Mouse (Mus musculus) liver, postnatal 0 days (tissue): ENCODE data around the gene Sowahd. TPM values are rescaled to one million over a fixed set of nuclear protein-coding genes. Genes with fewer than 3 reads are reported as not detected.

ENCODE experiments used
- ATAC-seq: fragments of 200-750 bp; cut with Nextera tagmentation; 2 replicates; pipeline ENCODE4 v1.8.0; 2017; ENCODE audit warnings: mild to moderate bottlenecking, moderate library complexity
- DNase-seq: peaks from one replicate; pipeline ENCODE4 v3.0.0-alpha.2; 2016
- H3K27ac ChIP-seq: fragments of 300-500 bp; sonication (generic); 2 replicates; pipeline ENCODE4 v1.5.1; 2014; ENCODE audit warnings: antibody characterized with exemption, moderate library complexity, mild to moderate bottlenecking, low read depth
- H3K27me3 ChIP-seq: fragments of 300-500 bp; sonication (generic); 2 replicates; pipeline ENCODE4 v1.6.1; 2014; ENCODE audit warnings: low read length, control low read depth, mixed read lengths; ENCODE audit not compliant: insufficient read depth
- H3K36me3 ChIP-seq: fragments of 300-500 bp; sonication (generic); replicated peaks from 2 replicates; pipeline ENCODE4 v1.6.1; 2014; ENCODE audit warnings: mild to moderate bottlenecking, control low read depth, low read length, moderate library complexity, mixed read lengths; ENCODE audit not compliant: insufficient read depth
- H3K4me1 ChIP-seq: fragments of 300-500 bp; sonication (generic); 2 replicates; pipeline ENCODE4 v1.6.1; 2014; ENCODE audit warnings: antibody characterized with exemption, mild to moderate bottlenecking, control low read depth; ENCODE audit not compliant: insufficient read depth
- H3K4me2 ChIP-seq: fragments of 300-500 bp; sonication (generic); 2 replicates; pipeline ENCODE4 v1.6.1; 2014; ENCODE audit warnings: low read depth, mild to moderate bottlenecking, low read length, moderate library complexity, mixed read lengths
- H3K4me3 ChIP-seq: fragments of 300-500 bp; sonication (generic); 2 replicates; pipeline ENCODE4 v1.5.1; 2014; ENCODE audit warnings: low read depth, low read length
- H3K9ac ChIP-seq: fragments of 300-500 bp; sonication (generic); replicated peaks from 2 replicates; pipeline ENCODE4 v1.6.1; 2014; ENCODE audit warnings: mild to moderate bottlenecking, moderate library complexity
- H3K9me3 ChIP-seq: fragments of 300-500 bp; sonication (generic); 2 replicates; pipeline ENCODE4 v1.6.1; 2016; ENCODE audit warnings: mild to moderate bottlenecking, control low read depth, low read length, mixed read lengths
- CTCF ChIP-seq: sonication (generic); IDR thresholded peaks from 2 replicates; pipeline ENCODE4 v1.5.1; 2016; ENCODE audit warnings: antibody characterized with exemption, low read depth
- EP300 ChIP-seq: IDR thresholded peaks from 2 replicates; pipeline ENCODE4 v1.6.1; 2016; ENCODE audit warnings: antibody characterized with exemption, low read depth, mild to moderate bottlenecking
- WGBS: fragments of 180-500 bp; shearing (Covaris S2); extraction: QIAGEN DNeasy Blood & Tissue Kit; methylation state at CpG from one replicate; pipeline ENCODE4 v1.1.7; 2014; ENCODE audit not compliant: insufficient replicate concordance; 5-methylcytosine and 5-hydroxymethylcytosine counted together
- polyA plus RNA-seq: library from polyadenylated mRNA; unstranded; fragments of >200 nt; fragmentation: Nextera tagmentation; extraction: Ambion mirVana; gene quantifications from 2 replicates; pipeline ENCODE4 v1.2.1, GENCODE M21; 2015

Gene Sowahd
- polyA plus RNA-seq, 1 experiment from 2014 or later, result not detected

DNA sequence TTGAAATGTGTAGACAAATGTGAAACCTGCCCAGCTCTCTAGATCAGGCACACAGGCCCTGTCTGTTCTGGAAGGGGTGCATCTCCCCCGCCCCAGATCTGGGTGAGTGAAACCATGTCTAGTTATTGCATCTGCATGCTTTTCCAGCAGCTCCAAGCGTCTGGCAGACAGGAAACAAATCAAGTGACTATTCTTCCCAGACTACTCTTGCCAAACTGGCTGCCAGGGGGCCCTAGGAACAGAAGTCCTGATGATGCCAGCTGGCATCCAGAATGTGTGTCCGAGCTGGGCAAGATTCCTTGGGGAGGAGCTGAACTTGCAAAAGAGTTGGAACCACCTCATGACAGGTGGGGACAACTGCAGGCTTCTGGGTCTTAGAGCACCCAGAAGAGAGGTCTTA lies 20.3 kb upstream of the Sowahd start:
- Histone ChIP-seq H3K4me2 (no peak overlapping the region), H3K4me3 (no peak overlapping the region), H3K27ac (no peak overlapping the region), H3K36me3 (no peaks in the 10 kb centered on the region), H3K9ac (no peak overlapping the region), H3K4me1 (no peaks in the 10 kb centered on the region), H3K9me3 (no peaks in the 10 kb centered on the region), H3K27me3 (0 out of 2 replicates have a peak, but pooled peaks cover 4% of the 10 kb centered on the region)
- no peak for TF ChIP-seq EP300
- no peak for TF ChIP-seq CTCF
- DNase-seq (no peak), ATAC-seq (no peak)
- 52% methylated on average over 3 of the region's 3 CpGs for WGBS

DNA sequence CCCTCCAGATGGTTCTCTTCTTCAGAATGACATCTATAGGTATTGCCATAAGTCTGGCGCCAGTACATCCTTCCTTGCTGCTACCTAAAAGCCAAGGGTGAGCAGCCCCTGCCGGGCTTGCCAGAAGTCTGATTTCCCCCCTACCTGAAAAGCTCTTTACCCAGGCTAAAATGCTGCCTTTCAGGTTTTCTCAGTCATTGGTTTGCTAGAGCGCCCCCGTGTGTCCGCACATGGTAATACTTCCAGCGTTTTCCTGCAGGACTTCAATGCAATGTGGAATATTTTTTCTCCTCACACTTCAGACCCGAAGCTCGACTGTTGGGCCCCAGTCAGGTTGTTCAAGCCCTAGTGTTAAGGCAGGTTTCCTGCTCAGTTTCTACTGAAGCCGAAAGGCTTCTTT lies 5.9 kb upstream of the Sowahd start:
- DNase-seq, result peak; percentile 58

DNA sequence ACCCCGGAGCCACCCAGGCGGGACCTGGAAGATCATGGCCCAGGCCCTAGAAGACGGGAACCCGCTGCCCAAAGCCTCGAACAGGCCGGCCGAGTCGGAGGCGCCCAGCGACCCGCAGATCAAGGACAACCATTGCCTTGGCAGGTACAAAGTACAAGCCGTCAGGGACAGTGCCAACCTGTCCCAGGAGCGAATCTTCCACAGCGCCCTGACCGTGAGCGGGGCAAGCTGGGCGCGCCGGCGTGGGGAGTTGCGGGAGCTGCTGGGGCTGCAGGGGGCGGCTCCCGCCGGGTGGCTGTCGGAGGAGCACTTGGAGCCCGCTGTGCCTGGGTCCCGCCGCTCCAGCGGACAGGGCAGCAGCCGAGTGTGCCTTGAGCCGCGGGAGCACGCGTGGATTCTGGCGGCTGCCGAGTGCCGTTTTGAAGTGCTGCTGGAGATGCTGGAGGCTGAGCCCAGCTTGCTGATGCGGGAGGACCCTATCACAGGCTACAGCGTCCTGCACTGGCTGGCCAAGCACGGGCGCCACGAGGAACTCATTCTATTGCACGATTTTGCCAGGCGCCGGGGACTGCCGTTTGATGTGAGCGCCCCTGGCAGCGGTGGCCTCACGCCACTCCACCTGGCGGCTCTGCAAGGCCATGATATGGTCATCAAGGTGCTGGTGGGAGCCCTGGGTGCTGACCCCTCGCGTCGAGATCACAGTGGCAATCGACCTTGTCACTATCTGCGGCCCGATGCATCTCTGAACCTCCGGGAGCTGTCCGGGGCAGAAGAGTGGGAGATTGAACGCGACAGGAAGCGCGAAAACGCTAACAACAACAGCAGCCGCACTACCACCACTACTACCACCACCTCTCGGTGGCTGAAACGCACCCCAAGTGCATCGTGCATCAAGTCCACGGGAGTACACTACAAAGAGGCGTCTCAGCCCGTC lies 512 bp downstream of the Sowahd start:
- H3K27ac ChIP-seq, result no peak overlapping the region
- peak overlapping the region; percentile 60 for H3K4me2 ChIP-seq
- DNase-seq (peak; percentile 15), ATAC-seq (no peak)
- no peaks in the 10 kb centered on the region for H3K9me3 ChIP-seq
- WGBS, result 12% methylated on average over 52 of the region's 70 CpGs
- peak overlapping the region; percentile 30 for H3K4me3 ChIP-seq
- no peaks in the 10 kb centered on the region for H3K36me3 ChIP-seq
- TF ChIP-seq EP300 (no peak), CTCF (no peak)
- peaks cover 46% of the 10 kb centered on the region for H3K27me3 ChIP-seq
- no peak overlapping the region for H3K9ac ChIP-seq
- 0 out of 2 replicates have a peak, but pooled peaks cover 4% of the 10 kb centered on the region for H3K4me1 ChIP-seq

More for the DNA sequence above, 5.9 kb upstream of the Sowahd start:
- no peak overlapping the region for H3K27ac ChIP-seq
- 17% methylated on average over 9 of the region's 9 CpGs for WGBS
- TF ChIP-seq EP300 (no peak), CTCF (peak; percentile 67)
- H3K36me3 ChIP-seq, result no peaks in the 10 kb centered on the region
- H3K4me2 ChIP-seq, result no peak overlapping the region
- H3K9ac ChIP-seq, result no peak overlapping the region
- H3K4me1 ChIP-seq, result no peaks in the 10 kb centered on the region
- no peak overlapping the region for H3K4me3 ChIP-seq
- ATAC-seq, result no peak
- H3K9me3 ChIP-seq, result no peaks in the 10 kb centered on the region
- peaks cover 9% of the 10 kb centered on the region; the same call in 1 of the 2 replicates for H3K27me3 ChIP-seq

DNA sequence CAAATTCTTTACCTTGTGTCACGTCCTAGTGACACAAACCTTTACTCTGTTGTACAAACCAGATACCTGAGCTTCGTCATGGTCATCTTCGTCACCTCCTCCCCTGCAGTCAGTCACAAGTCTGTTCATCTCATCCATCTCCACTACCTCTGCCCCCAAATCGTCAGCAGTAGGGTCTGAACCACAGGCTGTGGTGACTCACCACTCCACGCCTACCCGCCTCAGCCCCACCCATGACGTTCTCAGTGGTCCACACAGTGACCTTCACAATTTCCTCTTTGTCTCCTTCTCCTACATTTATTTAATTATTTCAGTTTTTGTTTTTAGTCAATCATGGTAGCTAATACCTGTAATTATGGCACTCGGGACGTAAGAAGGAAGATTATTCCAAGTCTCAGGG lies 15.3 kb downstream of the Sowahd start:
- Histone ChIP-seq H3K9ac (no peak overlapping the region), H3K9me3 (no peaks in the 10 kb centered on the region), H3K4me1 (no peaks in the 10 kb centered on the region), H3K27ac (no peak overlapping the region), H3K36me3 (no peaks in the 10 kb centered on the region), H3K4me3 (no peak overlapping the region), H3K27me3 (no peaks in the 10 kb centered on the region), H3K4me2 (no peak overlapping the region)
- ATAC-seq, result no peak
- DNase-seq, result no peak
- 62% methylated on average over 9 of the region's 9 CpGs for WGBS
- no peak for TF ChIP-seq CTCF
- no peak for TF ChIP-seq EP300

DNA sequence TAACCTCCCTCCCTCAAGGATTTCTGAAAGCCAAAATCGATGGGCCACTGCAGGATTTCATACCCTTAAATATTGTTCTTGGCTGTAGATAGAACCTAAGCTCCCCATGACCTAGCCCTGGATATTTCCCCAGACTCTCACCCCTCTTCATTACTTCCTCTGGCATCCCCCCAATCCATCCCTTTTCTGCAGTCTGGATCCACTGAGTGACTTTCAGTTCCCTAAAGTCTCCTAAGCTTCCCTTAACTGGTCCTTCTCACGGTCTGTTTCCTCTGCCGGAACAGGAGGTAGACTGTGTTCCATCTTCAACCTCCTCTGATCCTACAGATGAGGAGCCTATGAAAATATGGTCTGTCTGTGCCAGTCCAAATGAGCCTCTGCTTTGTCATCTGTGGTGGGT lies 18.7 kb downstream of the Sowahd start:
- TF ChIP-seq CTCF, result no peak
- TF ChIP-seq EP300, result no peak
- Histone ChIP-seq H3K4me2 (no peak overlapping the region), H3K9me3 (no peaks in the 10 kb centered on the region), H3K4me1 (no peaks in the 10 kb centered on the region), H3K27ac (no peak overlapping the region), H3K36me3 (no peaks in the 10 kb centered on the region), H3K9ac (no peak overlapping the region), H3K4me3 (no peak overlapping the region), H3K27me3 (no peaks in the 10 kb centered on the region)
- DNase-seq (no peak), ATAC-seq (no peak)
- WGBS, result 63% methylated on average over 3 of the region's 3 CpGs

DNA sequence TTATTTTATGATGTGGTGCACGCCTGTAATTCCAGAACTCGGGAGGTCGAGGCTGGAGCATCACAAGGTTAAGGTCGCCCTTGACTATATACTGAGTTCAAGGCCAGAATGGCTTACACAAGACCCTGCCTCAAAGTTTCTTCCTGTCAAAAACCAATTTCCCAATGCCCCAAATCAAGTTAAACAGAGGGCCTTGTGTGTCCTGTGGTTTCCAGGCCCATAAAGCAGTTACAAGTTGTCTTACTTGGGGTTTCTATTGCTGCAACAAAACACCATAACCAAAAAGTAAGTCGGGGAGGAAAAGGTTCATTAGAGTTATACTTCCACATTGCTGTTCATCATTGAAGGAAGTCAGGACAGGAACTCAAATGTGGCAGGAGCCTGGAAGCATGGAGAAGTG lies 20.1 kb downstream of the Sowahd start:
- Histone ChIP-seq H3K4me2 (no peak overlapping the region), H3K27ac (no peak overlapping the region), H3K4me3 (no peak overlapping the region), H3K27me3 (no peaks in the 10 kb centered on the region), H3K36me3 (no peaks in the 10 kb centered on the region), H3K9ac (no peak overlapping the region), H3K9me3 (no peaks in the 10 kb centered on the region), H3K4me1 (no peaks in the 10 kb centered on the region)
- TF ChIP-seq CTCF (no peak), EP300 (no peak)
- 69% methylated on average over 5 of the region's 5 CpGs for WGBS
- ATAC-seq (no peak), DNase-seq (no peak)
